Mouse (Mus musculus): Measurements from ENCODE around the gene Usp3.

Gene Usp3

GRCm38 (mm10) chr9:66511580-66512350 lies 81.2 kb downstream of the Usp3 start:
- in situ Hi-C loops (cut with MboI, MseI): loop anchor here (5.0 to 10.0 kb wide), 2 partner anchors 101 to 283 kb away; partner anchors contain the start of genes Aph1b and Gm10647

GRCm38 (mm10) chr9:66510944-66511343 lies 82.0 kb downstream of the Usp3 start:
- in situ Hi-C loops (cut with MboI, MseI): loop anchor here (5.0 to 10.0 kb wide), 2 partner anchors 101 to 284 kb away; partner anchors contain the start of genes Aph1b and Gm10647

GRCm38 (mm10) chr9:66510351-66510841 lies 82.5 kb downstream of the Usp3 start:
- in situ Hi-C loops (cut with MboI, MseI): loop anchor here (5.0 to 10.0 kb wide), 2 partner anchors 102 to 284 kb away; partner anchors contain the start of genes Aph1b and Gm10647

- in situ Hi-C loops (cut with MboI, MseI): no loop called here
These were observed 84.0 kb downstream of the Usp3 start for GRCm38 (mm10) chr9:66508890-66509399.

- in situ Hi-C loops (cut with MboI, MseI): no loop called here
These were observed 85.3 kb downstream of the Usp3 start for GRCm38 (mm10) chr9:66507684-66508083.

DNA sequence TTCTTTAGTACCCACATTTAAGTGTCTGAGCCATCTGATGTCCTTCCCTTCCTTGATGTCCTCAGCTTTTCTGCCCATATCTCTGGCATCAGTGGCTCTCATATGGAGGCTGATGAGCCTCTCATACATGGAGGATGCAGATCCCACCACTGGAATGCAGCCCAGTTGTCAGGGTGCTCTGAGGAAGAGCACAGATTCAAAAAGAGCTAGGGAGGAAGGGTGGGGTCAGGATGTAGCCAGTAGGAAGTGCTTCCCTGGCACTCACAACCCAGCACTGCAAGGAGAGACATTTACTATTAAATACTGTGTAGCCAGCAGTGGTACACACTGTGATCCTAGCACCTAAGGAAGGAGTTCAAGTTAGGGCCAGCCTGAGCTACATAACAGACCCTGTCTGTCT lies 86.5 kb downstream of the Usp3 start:
- in situ Hi-C loops (cut with MboI, MseI): no loop called here

- in situ Hi-C loops (cut with MboI, MseI): no loop called here
These were observed 86.9 kb downstream of the Usp3 start for GRCm38 (mm10) chr9:66506011-66506410.

- in situ Hi-C loops (cut with MboI, MseI): no loop called here
These were observed 87.6 kb downstream of the Usp3 start for GRCm38 (mm10) chr9:66505141-66505917.

DNA sequence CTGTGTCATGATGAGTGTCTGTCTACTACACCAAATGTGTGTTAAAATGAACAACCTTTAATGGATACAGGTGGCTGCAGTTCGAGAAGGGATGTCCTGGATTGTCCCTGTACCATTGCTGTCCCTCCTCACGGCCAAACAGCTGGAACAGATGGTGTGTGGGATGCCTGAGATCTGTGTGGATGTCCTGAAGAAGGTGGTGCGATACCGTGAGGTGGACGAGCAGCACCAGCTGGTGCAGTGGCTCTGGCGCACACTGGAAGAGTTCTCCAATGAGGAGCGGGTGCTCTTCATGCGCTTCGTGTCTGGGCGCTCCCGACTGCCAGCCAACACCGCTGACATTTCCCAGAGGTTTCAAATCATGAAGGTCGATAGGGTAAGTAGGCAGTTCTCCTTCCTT lies 88.4 kb downstream of the Usp3 start:
- in situ Hi-C loops (cut with MboI, MseI): no loop called here

DNA sequence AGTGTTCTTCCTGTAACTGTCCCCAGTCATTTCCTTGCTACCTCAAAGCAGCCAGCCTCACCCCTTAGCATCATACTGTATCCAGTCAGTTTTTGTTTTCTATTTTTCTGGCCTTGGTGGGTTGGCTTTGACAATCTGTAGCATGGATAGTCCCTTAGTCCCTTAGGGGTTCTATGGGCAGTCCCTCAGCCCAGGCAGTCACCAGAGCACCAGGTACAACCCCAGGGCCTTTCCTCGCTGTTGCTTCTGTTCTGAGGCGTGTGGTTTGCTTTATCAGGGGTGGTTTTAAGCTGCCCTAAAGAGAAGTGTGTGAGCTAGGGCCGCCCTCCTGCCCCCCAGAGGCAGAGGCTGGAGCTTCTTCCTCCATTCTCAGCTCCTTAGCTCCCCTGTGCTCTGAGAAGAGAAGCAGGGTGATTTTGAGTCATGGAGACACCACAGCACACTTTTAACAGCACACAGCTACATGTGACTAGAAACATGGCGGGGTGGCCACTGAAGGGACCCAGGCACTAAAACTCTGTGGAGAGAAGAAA lies 89.0 kb downstream of the Usp3 start:
- in situ Hi-C loops (cut with MboI, MseI): no loop called here

DNA sequence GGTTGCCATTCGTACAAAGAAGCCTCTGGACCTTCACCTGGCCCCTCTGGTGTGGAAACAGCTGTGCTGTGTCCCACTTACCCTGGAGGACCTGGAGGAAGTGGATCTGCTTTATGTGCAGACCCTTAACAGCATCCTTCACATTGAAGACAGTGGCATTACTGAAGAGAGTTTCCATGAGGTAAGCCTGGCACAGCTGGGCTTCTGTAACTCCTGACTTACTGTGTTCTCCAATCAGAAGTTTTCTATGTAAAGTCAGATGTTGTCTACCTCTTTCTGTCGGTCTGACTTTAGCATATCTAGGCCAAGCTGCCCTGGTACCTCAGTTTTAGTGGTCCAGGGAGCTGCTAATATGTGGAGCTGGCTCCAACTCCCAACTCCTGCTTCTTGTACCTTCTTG lies 91.7 kb downstream of the Usp3 start:
- in situ Hi-C loops (cut with MboI, MseI): no loop called here

DNA sequence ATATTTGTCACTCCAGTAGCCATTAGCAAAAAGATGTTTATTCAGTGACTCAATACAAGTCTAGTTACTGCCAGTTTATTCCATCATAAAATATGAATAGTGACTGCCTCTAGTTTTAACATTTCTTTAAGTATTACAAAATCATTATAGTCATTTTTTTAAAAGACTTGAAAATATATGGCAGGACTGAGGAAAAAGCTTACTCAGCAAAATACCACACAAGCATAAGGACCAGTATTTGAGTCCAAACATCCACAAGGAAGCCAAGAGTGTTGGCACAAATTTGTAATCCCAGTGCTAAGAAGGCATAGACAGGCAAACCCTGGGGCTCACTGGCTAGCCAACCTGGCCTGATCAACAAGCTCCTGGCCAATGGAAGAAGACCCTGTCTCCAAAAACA lies 99.0 kb downstream of the Usp3 start:
- in situ Hi-C loops (cut with MboI, MseI): no loop called here

DNA sequence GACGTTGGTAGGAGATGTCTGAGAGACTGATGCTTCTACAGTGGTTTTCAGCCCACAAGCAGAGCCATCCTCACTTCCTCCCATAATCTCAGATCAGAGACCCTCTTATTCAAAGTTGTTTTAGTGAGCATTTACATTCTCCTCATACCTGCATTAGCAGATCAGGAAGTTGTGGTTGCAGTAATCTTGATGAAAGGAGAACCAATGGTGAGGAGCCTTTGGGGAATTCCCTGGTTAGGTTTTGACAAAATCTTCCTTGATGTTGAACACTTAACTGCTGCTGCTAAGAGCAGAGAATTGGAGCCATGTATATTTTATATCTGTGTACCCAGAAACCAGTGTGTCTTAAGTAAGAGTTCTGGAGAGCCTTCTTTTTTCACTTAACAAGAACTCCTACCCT lies 100.6 kb downstream of the Usp3 start:
- in situ Hi-C loops (cut with MboI, MseI): no loop called here

DNA sequence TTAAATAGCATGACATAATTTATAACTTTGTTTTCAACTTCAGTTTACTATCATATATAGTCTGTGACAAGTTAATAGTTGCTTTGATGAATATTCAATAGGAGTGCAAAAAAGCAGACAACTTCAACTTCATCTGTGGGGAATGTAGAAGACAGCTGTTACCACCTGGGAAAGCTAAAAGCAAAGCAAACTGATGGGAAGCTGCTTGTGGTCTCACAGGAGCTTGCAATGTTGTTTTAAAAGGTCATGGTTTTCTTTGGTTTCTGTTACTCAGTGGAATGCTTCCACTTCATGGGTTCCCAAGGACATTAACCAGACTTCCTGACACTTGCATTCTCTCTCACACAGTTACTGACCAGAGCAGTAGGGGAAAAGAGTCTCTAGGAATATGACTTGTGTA lies 104.2 kb downstream of the Usp3 start:
- in situ Hi-C loops (cut with MboI, MseI): no loop called here

DNA sequence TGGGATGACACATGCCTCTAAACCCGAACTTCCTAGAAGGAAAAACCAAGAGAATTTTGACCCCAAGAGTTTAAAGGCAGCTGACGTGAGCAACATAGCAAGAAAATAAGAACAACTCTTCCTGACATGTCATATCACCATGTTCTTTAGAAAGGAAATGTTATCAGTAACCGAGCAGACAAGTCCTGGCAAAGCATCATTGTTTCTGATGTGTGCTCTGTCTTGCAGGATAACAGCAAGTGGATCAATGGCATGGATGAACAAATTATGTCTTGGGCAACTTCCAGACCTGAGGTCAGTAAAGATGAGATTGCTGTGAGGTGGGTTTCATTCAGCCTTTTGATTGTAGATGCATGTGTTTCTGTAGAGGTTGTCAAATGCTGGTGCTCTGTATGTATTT lies 109.5 kb downstream of the Usp3 start:
- in situ Hi-C loops (cut with MboI, MseI): no loop called here

- in situ Hi-C loops (cut with MboI, MseI): no loop called here
These were observed 115.2 kb downstream of the Usp3 start for GRCm38 (mm10) chr9:66477785-66478184.

DNA sequence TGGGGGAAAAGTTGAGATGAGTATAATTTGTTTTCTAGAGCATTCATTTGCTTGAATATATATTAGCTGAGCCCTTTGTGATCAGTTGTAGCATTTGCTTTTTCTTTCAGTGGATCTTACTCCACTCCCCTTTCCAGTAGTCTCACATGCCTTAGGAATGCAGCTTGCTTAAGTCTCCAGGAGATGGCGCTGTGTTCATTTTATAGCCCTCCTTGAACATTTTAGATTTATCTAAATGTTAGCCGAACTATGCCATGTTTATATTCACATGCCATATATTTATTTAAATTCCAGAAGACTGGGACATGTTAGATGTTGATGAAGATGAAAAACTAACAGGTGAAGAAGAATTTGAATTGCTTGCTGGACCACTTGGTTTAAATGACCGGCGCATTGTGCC lies 127.9 kb downstream of the Usp3 start:
- in situ Hi-C loops (cut with MboI, MseI): no loop called here

Data from regulatory T cell (primary cell).